Comparison of ENCODE assay signal across 8 mouse cellular contexts in genomic region chr13:6251025-6251862, GRCm38 (mm10).
A peak's percentile ranks its signal among the peaks of the same experiment; 100 is the strongest.
DNase-seq lines count a peak whose midpoint lies in the region; ATAC-seq and TF ChIP-seq lines count a peak whose summit lies in the region.
"Had no signal": no experiment of that assay in that cellular context is flagged by ENCODE, and none has a peak within 500 bp of the region (broad histone marks: within the 10 kb centered on the region; RNA-seq: fewer than 3 reads in every experiment).

No protein-coding gene starts in this region.

- H3K27ac ChIP-seq in neural tube, embryonic 11.5 days (ENCODE audit: low read depth, low read length): no peak overlapping the region
- H3K27ac ChIP-seq in intestine, embryonic 16.5 days (ENCODE audit: low read length): peak overlapping the region; percentile 34; the same call in 1 of the 2 replicates
- H3K27ac ChIP-seq in stomach, postnatal 0 days (replicated peaks): no peak overlapping the region
- H3K27ac ChIP-seq: embryonic facial prominence, embryonic 13.5 days had no signal

- TF ChIP-seq EP300 in stomach, postnatal 0 days (optimal IDR thresholded peaks at IDR 0.05): no peak

- TF ChIP-seq CTCF in stomach, postnatal 0 days (IDR thresholded peaks at IDR 0.05; ENCODE audit: low read depth): no peak

- H3K4me2 ChIP-seq in neural tube, embryonic 11.5 days (ENCODE audit: low read depth): no peak overlapping the region
- no peak overlapping the region for H3K4me2 ChIP-seq in intestine, embryonic 16.5 days (ENCODE audit: low read depth, low read length)
- H3K4me2 ChIP-seq in stomach, postnatal 0 days (replicated peaks; ENCODE audit: low read depth): no peak overlapping the region
- H3K4me2 ChIP-seq: embryonic facial prominence, embryonic 13.5 days had no signal

- H3K4me3 ChIP-seq in neural tube, embryonic 11.5 days (ENCODE audit: low read depth, low read length): no peak overlapping the region
- H3K4me3 ChIP-seq in intestine, embryonic 16.5 days (ENCODE audit: low read length): no peak overlapping the region
- H3K4me3 ChIP-seq in stomach, postnatal 0 days (ENCODE audit: low read depth, low read length): no peak overlapping the region
- H3K4me3 ChIP-seq: embryonic facial prominence, embryonic 13.5 days had no signal

- ATAC-seq in neural tube, embryonic 11.5 days (ENCODE audit: insufficient read depth, low FRiP score, low TSS enrichment): no peak
- peak; percentile 92 for ATAC-seq in intestine, embryonic 16.5 days
- peak; percentile 32; the same call in 1 of the 2 replicates for ATAC-seq in stomach, postnatal 0 days (ENCODE audit: low FRiP score, low TSS enrichment)

- intact Hi-C loops in gastrocnemius, postnatal 14 days (cut with DNase I; ENCODE audit: low total_unique reads): no loop called here

- no peak overlapping the region for H3K9ac ChIP-seq in neural tube, embryonic 11.5 days (ENCODE audit: low read length)
- H3K9ac ChIP-seq in intestine, embryonic 16.5 days (ENCODE audit: low read depth, low read length): no peak overlapping the region
- H3K9ac ChIP-seq in stomach, postnatal 0 days (ENCODE audit: low read length): no peak overlapping the region
- H3K9ac ChIP-seq: embryonic facial prominence, embryonic 13.5 days had no signal

- no peaks in the 10 kb centered on the region for H3K36me3 ChIP-seq in neural tube, embryonic 11.5 days (ENCODE audit: control insufficient read depth, insufficient read depth, low read length)
- H3K36me3 ChIP-seq in intestine, embryonic 16.5 days (ENCODE audit: control insufficient read depth, insufficient read depth, low read length): no peaks in the 10 kb centered on the region
- no peaks in the 10 kb centered on the region for H3K36me3 ChIP-seq in stomach, postnatal 0 days (ENCODE audit: control insufficient read depth, insufficient read depth, low read length)
- H3K36me3 ChIP-seq: embryonic facial prominence, embryonic 13.5 days had no signal

- DNase-seq in neural tube, embryonic 11.5 days (ENCODE audit: low spot score): peak; percentile 12
- DNase-seq in neural tube, embryonic 10.5 days (ENCODE audit: extremely low spot score, low spot score): no peak
- DNase-seq in forelimb bud, embryonic 11.5 days (ENCODE audit: low read depth, low spot score): peak; percentile 5
- no peak for DNase-seq in stomach, postnatal 0 days (ENCODE audit: low spot score)
- DNase-seq in gastrocnemius, postnatal 14 days: no peak
- DNase-seq in cerebellum, postnatal 4 days (ENCODE audit: low spot score in 2 of 2): no peak

- WGBS in neural tube, embryonic 11.5 days: 80% methylated on average over 4 of the region's 4 CpGs
- WGBS in intestine, embryonic 16.5 days: 67% methylated on average over 4 of the region's 4 CpGs
- 57% methylated on average over 4 of the region's 4 CpGs for WGBS in stomach, postnatal 0 days

- no peaks in the 10 kb centered on the region for H3K9me3 ChIP-seq in neural tube, embryonic 11.5 days (ENCODE audit: control insufficient read depth, low read length)
- no peaks in the 10 kb centered on the region for H3K9me3 ChIP-seq in intestine, embryonic 16.5 days (ENCODE audit: control insufficient read depth, low read length)
- H3K9me3 ChIP-seq in stomach, postnatal 0 days (ENCODE audit: control insufficient read depth, low read length): no peaks in the 10 kb centered on the region
- H3K9me3 ChIP-seq: embryonic facial prominence, embryonic 13.5 days had no signal

- H3K4me1 ChIP-seq in neural tube, embryonic 11.5 days (ENCODE audit: control insufficient read depth, insufficient read depth, low read length): no peaks in the 10 kb centered on the region
- no peaks in the 10 kb centered on the region for H3K4me1 ChIP-seq in intestine, embryonic 16.5 days (ENCODE audit: control insufficient read depth, insufficient read depth, low read length)
- no peaks in the 10 kb centered on the region for H3K4me1 ChIP-seq in stomach, postnatal 0 days (replicated peaks; ENCODE audit: control insufficient read depth, insufficient read depth)
- H3K4me1 ChIP-seq: embryonic facial prominence, embryonic 13.5 days had no signal

- H3K27me3 ChIP-seq in neural tube, embryonic 11.5 days (ENCODE audit: control insufficient read depth, insufficient read depth, low read length): no peaks in the 10 kb centered on the region
- H3K27me3 ChIP-seq in intestine, embryonic 16.5 days (replicated peaks; ENCODE audit: control insufficient read depth, insufficient read depth, low read length): no peaks in the 10 kb centered on the region
- no peaks in the 10 kb centered on the region for H3K27me3 ChIP-seq in stomach, postnatal 0 days (ENCODE audit: control insufficient read depth, insufficient read depth, low read length)
- H3K27me3 ChIP-seq: embryonic facial prominence, embryonic 13.5 days had no signal

Comparison
In these comparisons a context has a peak if more than half of its experiments do, and no peak if none do; other contexts are left out.
1. DNase-seq: peak in neural tube, embryonic 11.5 days (single experiment) and forelimb bud, embryonic 11.5 days (single experiment); none in neural tube, embryonic 10.5 days (single experiment), stomach, postnatal 0 days (single experiment), gastrocnemius, postnatal 14 days (single experiment) and cerebellum, postnatal 4 days (0 of 2).